26 mouse cellular contexts compared by ENCODE assay signal in the genomic region with DNA sequence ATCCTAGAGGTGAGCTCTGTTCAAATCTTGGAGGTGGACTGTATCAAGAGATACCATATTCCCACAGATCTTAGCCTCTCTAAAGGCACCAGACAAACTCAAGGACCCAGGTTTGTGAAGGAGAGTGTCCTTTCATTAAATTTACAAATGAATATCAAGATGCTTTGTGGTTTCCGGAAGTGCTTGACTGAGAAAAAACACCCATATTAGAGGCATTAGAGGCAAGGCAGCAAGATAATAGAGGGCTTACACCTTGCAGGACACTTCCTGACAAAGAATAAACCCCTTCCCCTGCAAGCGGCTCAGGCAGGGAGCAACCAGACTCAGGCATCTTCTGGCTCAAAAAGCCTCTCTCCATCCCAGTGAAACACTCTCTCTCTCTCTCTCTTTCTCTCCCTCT.
"Had no signal": no experiment of that assay in that cellular context is flagged by ENCODE, and none has a peak within 500 bp of the region (broad histone marks: within the 10 kb centered on the region; RNA-seq: fewer than 3 reads in every experiment).

No protein-coding gene starts in this region.

- H3K4me3 ChIP-seq: heart, adult 2 months; heart, embryonic 13.5 days; heart, embryonic 15.5 days; hindbrain, embryonic 13.5 days; kidney, embryonic 15.5 days; limb, embryonic 13.5 days; limb, embryonic 15.5 days; liver, embryonic 12.5 days had no signal

- DNase-seq: gastrocnemius, postnatal 14 days; gastrocnemius, postnatal 36 days; heart, adult 11 months; heart, adult 2 months; heart, postnatal 14 days; heart, postnatal 36 days; kidney, adult 11 months; kidney, adult 2 months; kidney, adult 9 months; kidney, postnatal 14 days; kidney, postnatal 36 days; layer of hippocampus, adult 9-11 months; layer of hippocampus, postnatal 36 days; left cerebral cortex, postnatal 4 days had no signal

- H3K4me2 ChIP-seq: heart, embryonic 11.5 days; heart, embryonic 13.5 days; heart, embryonic 15.5 days; kidney, embryonic 15.5 days; limb, embryonic 13.5 days; limb, embryonic 15.5 days; liver, embryonic 12.5 days had no signal

- H3K27me3 ChIP-seq: heart, embryonic 13.5 days; heart, embryonic 15.5 days; hindbrain, embryonic 13.5 days; kidney, embryonic 15.5 days; limb, embryonic 13.5 days; limb, embryonic 15.5 days; liver, embryonic 12.5 days had no signal

- H3K36me3 ChIP-seq: heart, embryonic 13.5 days; heart, embryonic 15.5 days; hindbrain, embryonic 13.5 days; kidney, embryonic 15.5 days; limb, embryonic 13.5 days; limb, embryonic 15.5 days; liver, embryonic 12.5 days had no signal

- ATAC-seq: hindbrain, postnatal 0 days; intestine, embryonic 16.5 days; liver, embryonic 12.5 days had no signal

- H3K9me3 ChIP-seq: heart, embryonic 13.5 days; heart, embryonic 15.5 days; hindbrain, embryonic 13.5 days; kidney, embryonic 15.5 days; limb, embryonic 13.5 days; limb, embryonic 15.5 days; liver, embryonic 12.5 days had no signal

- H3K27ac ChIP-seq: heart, adult 2 months; heart, embryonic 13.5 days; heart, embryonic 15.5 days; hindbrain, embryonic 13.5 days; hindbrain, postnatal 0 days; kidney, embryonic 15.5 days; kidney, postnatal 0 days; limb, embryonic 13.5 days; limb, embryonic 15.5 days; liver, embryonic 12.5 days; liver, embryonic 14.5 days had no signal

- H3K9ac ChIP-seq: heart, embryonic 13.5 days; heart, embryonic 15.5 days; hindbrain, embryonic 13.5 days; kidney, embryonic 15.5 days; limb, embryonic 13.5 days; limb, embryonic 15.5 days; liver, embryonic 12.5 days; liver, embryonic 14.5 days had no signal

- H3K4me1 ChIP-seq: heart, embryonic 15.5 days; liver, embryonic 12.5 days had no signal
